Mouse (Mus musculus): ENCODE data around the gene Klhl3.

Klhl3 gene

DNA sequence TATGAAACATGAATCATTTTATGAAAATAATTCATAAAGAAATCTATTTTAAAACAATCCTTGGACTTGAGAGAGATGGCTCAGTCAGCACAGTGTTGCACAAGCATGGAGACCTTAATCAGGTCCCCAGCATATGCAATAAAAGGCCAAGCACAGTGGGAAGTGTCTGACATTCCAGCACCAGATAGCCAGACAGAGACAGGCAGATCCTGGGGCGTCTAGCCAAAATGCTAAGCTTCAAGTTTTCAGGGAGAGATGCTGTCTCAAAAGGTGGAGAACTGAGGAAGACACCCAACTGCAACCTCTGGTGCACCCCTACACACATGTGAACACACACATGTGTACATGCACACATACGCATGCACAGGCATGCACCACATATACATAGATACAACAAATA lies 153.1 kb downstream of the Klhl3 start:
- no peak for DNase-seq (ENCODE audit: low spot score in 2 of 2)

DNA sequence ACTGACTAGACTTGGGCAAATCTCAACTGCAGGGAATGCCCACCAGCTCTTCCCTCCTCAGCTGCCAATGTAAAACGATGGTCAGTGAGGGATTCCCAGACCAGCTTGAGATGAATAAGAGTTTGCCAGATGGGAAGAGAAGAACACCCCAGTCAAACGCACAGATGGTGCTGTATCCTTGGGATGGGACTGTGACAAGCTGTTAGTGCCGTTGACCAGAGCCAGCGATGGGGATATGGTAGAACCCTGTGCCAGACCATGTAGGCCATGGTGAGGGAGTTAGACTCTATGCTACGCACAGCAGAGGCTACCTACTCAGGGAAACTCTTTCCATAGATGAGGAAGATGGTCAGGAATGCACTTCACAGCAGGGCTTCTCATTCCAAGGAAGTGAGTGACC lies 153.6 kb downstream of the Klhl3 start:
- no peak for DNase-seq (ENCODE audit: low spot score in 2 of 2)

Data from urinary bladder, postnatal 4 days (tissue).